Mouse (Mus musculus) thymus, adult 2 months (tissue): ENCODE results near the gene Etv5.

ENCODE experiments used
- CTCF ChIP-seq: fragments of 200-500 bp; IDR thresholded peaks from 2 replicates; pipeline ENCODE4 v1.5.1; 2012; ENCODE audit warnings: mild to moderate bottlenecking, control low read depth, low read length, moderate library complexity, borderline replicate concordance; ENCODE audit not compliant: control insufficient read depth, poor library complexity, insufficient read depth; ENCODE audit errors: extremely low read depth
- POLR2A ChIP-seq: fragments of 200-500 bp; IDR thresholded peaks from 2 replicates; pipeline ENCODE4 v1.6.1; 2012; ENCODE audit warnings: mild to moderate bottlenecking, low read length, control low read depth, moderate library complexity; ENCODE audit not compliant: control insufficient read depth, poor library complexity, insufficient read depth; ENCODE audit errors: extremely low read depth

- TF ChIP-seq POLR2A (no peak), CTCF (no peak)
Measured at GRCm38 (mm10) chr16:22416140-22416848, 23.2 kb downstream of the Etv5 start.
